Mouse (Mus musculus) embryo, embryonic 10.5 days (tissue): Measurements from ENCODE around the gene N4bp2l1.
A peak's percentile ranks its signal among the peaks of the same experiment; 100 is the strongest.
"Not testable (repeated sequence)": the region's sequence is repeated elsewhere in the genome, so short reads cannot be mapped to it uniquely, and the experiment has no call there.

Source experiments
- DNase-seq: peaks from one replicate; pipeline ENCODE4 v3.0.0-alpha.2; 2015; ENCODE audit warnings: low spot score

Gene N4bp2l1

DNA sequence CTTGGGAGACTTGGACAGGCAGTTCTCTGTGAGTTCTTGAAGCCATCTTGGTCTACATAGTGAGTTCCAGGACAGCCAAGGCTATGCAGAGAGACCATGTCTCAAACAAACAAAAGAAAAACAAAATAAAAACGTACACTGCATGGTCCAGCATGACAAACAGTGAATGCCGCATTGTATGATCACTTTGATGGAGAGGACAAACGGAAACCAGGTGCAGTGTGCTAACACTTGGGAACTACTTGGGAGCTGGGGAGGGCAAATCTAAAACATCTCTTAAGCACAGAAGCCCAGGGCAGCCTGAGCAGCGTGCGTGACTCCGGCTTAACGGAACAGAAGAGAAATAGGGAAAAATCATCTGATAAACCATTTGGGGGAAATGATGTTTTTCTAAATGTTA, at the start of gene N4bp2l1:
Gene N4bp2l1 (minus strand): TSS at position 101 of the 400 bp plus-strand sequence.
- DNase-seq, result no peak

DNA sequence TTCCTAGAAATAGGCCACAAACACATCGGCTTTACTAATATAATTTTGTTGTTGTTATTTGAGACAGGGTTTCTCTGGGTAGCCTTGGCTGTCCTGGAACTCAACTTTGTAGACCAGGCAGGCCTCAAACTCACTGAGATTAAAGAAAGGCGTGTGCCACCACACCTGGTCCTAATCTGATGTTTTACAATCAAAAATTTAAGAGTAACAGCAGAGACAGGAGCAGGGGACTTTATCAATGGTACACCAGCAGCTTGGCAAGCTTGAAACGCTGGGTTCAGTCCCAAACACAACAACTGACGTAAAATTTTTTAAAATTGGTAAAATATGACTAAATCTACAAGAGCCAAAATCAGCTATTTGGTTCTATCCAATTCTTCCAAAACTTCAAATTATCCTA, 47.9 kb upstream of the N4bp2l1 start:
- DNase-seq, result no peak

DNA sequence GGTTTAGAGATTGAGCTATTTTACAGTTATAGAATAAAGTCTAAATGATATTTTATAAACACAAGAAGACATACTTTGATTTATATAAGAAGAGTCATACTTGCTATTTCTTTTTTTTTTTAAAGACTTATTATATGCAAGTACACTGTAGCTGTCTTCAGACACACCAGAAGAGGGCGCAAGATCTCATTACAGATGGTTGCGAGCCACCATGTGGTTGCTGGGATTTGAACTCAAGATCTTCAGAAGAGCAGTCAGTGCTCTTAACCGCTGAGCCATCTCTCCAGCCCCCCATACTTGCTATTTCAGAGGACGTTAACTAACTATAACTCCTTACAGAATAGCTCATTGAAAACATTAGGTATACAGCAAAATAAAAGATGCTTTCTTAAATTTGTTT, 46.4 kb upstream of the N4bp2l1 start:
- not testable (repeated sequence) for DNase-seq

DNA sequence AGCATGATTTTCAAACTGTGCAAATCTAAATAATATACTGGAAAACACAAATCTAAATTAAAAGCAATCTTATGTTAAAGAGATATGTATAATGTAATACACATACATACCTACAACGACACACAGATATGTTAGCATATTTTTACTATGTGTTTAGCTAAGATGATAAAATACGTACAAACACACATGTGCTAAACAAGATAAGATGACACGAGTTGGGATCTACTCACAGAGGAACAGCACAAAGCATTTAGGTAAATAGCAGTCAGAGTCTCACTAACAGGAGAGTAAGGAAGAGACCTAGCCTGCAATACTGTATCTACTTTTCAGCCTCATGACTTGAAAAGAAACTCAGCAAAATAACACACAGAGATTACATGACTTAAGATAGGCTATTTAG, 44.5 kb upstream of the N4bp2l1 start:
- no peak for DNase-seq

DNA sequence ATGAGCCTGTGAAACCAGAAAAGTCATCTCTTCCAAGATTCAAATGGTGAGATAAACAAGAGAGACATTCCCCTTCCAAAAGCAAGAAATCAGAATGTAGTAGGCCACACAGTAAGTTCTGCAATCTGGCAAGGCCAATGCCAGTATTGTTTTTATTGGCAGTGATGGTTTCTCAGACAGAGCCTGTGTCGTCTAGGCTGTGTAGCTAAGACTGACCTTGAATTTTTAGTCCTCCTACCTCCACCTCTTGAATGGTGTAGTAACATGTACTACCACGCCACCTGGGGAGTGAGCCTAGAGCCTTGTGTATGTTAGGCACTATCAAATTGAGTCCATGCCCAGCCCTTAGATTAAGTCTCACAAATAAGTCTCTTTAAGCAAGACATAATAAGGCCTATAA, 32.7 kb upstream of the N4bp2l1 start:
- no peak for DNase-seq

DNA sequence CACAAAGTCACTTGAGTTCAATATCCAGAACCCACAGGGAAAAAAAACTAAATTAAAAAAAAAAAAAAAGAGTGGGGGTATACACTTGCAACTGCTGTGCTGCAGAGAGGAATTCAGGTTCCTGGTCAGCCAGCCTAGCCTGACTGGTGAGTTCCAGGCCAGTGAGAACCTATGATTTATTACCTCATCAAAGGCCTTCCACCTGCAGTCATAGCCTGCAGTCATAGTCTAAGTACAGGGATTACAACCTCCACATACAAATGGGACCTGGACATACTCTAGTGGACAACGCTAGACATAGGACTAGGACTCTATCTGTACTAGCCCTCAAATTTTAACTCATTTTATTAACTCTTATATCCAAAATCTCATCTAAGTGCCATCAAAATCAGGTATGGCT, 32.3 kb upstream of the N4bp2l1 start:
- no peak for DNase-seq

DNA sequence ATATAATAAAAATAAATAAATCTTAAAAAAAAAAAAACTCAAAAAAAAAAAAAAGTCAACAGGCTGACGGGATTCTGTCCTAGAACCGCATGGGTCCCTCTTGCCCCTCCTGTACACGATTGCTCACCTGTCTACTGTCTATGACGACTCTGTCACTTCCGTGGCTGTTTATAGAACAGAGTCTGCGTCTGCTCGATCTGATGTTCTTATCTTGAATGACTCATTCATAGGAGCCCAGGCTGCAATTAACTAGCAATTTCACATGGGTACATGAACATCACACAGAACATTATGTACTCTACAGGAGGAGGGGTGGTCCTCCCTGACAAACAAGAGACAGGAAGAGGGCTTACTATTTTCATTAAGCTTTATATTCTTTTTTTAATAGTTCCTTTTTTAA, 28.5 kb upstream of the N4bp2l1 start:
- no peak for DNase-seq

DNA sequence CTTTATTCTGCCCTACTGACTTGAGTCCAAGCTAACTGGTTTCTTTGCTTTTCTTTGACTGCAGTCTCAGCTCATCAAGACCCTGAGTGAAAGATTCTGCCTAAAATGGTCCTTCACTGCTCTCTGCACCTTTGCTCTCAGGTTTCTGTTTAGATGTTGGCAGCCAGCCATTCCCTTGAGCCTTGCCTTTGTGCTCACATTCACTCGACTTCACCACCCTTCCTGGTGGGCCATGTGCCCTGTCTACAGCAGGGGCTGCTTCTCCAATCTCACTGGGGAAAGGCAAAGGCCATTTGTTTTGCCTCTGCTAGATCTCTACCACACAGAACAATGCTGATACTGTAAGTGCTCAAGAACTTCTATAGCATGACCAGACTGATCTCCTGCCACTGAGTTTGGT, 25.8 kb upstream of the N4bp2l1 start:
- no peak for DNase-seq

DNA sequence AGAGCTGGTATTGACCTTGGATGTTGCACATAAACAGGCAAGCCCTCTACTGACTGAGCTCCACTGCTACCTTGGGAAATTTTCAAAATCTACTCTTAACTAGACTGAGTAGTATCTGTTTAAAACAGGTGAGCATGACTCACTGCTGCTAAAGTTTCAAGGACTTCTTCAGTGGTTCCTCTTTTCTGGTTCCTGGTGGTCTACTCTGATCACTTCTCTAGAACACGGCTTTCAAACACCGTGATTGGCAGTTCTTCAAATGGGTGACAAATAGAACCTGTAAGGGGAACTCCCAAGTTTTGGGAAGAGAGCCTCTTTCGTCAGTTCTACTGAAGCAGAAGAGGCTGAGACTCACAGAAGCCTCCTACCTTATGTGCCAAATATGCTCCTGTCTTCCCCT, 24.6 kb upstream of the N4bp2l1 start:
- no peak for DNase-seq

DNA sequence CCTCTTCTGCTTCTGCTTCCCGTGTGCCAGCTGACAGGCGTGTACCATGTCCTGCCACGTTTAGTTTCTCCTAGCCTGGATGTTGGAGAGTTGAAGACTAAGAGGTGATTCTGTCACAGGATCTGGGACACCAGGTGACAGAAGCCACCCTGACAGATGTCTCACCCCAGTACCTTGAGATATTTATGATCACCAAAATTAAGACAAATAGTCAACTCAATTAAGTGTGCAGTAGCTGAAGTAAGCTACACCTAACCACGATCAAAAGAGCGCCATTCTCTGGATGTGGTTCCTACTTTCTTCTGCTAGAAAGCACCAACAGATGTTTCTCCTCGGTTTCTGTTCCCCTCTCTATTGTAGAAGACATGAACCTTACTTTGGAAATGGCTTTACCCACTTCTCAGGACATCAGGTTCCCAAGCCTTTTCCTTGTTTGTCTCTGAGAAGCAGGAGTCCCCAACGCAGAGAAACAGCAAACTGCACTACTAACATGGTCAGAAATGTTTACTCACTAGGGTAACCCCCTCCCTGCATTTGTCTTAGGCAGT, 23.7 kb upstream of the N4bp2l1 start:
- DNase-seq, result no peak

DNA sequence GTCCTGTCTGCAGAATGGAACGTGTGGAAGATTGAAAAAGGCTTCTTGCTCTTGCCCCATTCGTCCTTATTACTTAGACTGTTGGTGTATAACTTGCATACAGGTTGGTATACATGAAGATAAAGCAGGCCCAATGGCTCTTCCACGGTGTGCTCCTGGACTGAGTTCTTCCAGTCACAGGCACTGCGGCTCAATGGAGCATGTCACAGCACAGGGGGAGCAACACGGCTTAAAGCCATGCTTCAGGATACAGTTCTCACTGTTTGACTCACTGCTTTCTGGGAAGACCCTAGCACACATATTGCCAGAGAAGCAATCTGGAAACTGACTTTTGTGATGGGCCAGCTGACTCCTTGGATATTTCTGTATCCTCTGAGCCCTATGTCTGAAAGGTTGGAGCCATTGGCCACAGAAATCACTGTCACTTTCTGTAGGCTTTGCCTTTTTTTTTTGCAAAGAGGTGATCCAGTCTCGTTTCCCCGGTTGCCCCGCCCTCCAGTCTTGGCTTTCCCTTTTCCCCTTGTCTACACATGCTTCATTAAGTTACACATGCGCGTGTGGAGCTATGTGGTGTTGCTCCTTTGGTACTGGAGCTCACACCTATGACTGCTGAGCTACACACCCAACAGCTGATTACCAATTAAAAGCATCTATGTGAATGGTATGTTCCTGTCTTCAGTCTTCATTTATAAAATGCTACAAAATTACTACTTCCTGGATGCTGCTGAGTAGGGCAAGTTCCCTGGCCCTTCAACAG, 21.8 kb upstream of the N4bp2l1 start:
- DNase-seq, result no peak

DNA sequence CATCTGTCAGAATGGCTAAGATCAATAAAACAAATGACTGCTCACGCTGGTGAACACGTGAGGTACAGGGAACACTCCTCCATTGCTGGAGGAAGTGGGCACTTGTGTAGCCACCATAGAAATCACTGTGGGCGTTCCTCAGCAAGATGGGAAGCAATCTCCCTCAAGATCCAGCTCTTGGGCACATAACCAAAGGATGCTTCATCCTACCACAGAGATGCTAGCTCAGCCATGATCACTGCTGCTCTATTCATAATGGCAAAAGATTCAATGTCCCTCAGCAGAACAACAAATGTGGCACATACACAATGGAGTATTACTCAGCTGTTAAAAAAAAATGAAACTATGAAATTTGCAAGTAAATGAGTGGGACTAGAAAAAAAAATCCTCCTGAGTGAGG, 19.7 kb upstream of the N4bp2l1 start:
- no peak for DNase-seq

DNA sequence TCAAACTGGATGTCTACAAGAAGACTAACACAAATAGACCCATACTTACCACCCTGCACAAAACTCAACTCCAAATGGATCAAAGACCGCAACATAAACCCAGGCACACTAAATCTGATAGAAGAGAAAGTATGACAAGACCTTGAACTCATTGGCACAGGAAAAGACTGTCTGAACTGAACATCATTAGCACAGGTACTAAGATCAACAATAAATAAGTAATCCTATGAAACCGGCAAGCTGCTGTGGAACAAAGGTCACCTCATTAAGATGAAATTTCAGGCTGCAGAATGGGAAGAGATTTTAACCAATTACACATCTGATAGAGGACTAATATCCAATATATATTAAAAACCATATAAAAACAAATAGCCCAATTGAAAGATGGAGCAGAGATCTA, 19.2 kb upstream of the N4bp2l1 start:
- no peak for DNase-seq

DNA sequence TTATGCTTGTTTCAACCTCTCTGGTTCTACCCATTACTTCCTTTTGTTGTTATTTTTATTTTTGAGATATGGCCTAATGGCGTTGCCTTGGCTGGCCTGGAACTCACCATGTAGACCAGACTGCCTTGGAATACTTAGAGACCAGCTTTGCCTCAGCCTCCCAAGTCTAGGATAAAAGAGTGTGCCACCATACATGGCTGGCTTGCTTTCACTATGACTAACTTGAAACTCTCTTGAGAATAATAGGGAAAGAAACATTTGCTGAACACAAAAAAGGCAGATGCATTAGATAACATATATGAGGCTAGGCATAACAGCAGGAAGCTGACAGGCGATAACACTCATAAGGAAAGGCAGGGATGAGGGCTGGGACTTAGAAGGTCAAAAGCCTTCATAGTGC, 17.1 kb upstream of the N4bp2l1 start:
- no peak for DNase-seq

DNA sequence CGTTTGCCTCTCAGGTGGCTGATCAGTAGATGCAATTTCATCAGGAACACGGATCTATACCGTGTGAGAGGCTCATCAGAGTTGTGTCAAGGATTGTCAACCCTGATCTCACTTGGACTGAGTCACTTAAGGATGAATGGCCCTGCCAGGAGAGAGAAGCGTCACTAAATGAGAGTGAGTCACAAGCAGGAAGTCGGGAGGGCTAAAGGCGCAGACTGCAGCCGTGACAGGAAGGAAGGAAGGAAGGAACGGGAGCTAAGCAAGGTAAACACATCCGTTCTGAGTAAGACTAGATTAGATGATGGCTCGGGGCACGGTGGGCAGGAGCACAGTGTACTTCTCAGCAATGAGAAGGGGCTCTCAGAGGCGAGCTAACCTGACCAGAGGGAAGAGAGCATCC, 14.7 kb upstream of the N4bp2l1 start:
- DNase-seq, result no peak

DNA sequence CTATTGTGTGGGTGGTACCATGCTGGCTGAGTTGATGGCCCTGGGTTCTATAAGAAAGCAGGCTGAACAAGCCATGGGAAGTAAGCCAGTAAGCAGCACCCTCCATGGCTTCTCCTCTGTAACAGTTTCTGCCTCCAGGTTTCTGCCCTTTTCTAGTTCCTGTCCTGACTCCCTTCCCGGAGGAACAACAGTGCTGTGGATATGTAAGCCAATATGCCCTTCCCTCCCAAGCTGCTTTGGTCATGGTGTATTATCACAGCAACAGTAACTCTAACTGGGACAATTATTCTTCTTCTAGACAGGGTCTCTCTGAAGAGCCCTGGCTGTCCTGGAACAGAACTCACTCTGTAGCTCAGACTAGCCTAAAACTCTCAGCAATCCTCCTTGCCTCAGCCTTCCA, 14.1 kb upstream of the N4bp2l1 start:
- no peak for DNase-seq

DNA sequence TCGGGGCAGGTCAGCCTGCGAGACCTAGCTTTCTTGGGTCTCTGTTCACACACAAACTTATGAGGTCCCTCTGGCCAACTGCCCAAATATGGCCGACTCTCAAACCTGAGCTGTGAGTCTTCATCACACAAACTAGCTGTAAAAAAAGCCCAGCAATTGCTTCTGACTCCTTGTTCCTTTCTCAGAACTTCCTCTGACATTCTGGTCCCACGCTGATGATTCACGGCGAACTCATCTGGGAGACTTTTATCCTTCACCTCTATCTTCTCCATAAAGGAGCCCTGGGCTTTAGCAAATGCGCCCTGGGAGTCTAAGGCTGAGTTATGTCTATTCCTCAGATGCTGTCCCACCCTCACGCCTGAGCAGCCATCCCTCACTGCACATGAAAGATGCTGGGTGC, 10.6 kb upstream of the N4bp2l1 start:
- DNase-seq, result no peak

DNA sequence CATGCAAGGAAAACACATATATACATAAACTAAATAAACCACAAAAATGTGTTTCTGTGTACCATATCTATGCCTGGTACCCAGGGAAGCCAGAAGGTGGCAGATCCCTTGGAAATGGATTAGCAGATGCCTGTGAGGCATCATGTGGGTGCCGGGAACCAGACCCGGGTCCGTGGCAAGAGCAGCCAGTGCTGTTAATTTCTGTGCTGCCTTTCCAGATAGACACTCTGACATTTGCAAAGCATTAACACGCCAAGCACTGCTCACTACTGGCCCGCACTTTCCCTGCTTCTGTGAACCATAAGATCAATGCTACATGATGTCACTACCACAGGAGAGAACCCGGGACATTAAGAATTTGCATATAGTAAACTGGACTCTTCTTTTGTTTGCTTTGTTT, 9.1 kb upstream of the N4bp2l1 start:
- no peak for DNase-seq

DNA sequence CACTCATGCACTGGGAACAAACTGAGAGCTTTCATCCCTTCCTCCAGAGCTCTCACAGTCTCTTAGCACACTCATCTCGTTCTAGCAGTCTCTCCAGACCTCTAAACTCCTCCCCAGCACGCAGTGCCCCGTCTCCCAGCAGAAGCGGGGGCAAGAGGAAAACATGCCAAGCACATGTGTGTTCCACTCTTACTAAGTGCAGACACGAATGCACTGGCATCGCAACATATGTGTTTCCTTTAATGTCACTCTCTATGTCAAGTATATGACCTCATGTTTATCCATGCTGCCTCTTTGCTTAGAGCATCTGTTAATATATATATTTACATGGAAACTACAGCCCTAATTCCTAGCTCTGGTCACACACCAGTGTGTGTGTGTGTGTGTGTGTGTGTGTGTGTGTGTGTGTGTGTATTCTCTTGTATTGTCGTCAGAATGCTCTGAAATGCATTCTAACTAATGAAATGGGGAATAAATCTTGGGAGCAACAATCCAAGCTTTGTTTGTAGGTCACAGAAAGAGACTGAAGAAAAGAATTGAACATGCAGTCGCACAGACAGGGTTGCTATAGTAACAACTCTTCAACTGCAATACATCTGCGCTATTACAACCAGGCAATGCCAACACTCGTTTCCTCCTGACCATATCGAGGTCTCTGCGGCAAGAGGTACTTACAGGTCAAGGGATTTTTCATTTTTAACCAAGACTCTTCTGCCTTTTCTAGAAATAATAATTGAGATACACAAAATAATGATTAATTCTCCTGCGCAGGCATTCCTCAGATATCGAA, 4.6 kb upstream of the N4bp2l1 start:
- peak; percentile 34 for DNase-seq

DNA sequence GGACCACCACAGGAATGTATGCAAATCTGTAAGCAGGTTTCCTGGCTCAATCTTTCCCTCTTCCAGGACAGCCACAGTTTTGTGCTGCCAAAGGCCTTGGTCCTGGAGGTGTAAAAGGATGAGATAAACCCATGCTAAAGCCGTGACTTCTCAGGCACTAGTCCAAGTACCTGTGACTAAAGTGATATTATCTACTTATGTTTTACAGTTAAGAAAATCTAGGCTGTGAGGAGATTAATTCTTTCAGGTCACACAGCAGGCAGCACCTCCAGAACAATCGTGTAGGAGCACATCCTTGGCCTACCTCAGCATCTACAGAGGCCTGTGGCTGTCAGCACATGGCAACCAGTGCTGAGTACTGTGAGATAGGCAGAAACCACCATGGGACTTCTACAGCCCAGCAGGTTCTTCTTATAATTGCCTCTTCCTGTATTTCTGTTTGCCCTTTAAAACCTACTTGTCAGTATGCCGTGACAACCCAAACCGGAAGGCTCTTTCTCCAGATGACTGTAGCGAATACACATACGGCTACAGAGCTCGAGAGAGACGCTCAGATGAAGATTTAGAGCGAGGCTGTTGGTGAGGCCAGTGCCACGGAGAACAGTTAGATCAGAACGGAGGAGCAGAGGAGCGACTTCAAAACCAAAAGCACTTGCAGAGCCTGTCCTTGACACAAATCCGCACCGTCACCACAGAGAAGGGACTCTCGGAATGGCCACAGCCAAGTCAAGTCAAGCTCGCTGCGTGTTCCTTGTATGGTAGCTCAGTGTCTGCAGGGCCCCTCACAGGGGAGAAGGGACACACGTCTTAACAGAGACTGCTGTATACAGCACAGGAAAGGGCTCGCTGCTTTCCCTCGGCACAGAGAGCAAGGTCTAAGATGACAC, 3.8 kb upstream of the N4bp2l1 start:
- no peak for DNase-seq

DNA sequence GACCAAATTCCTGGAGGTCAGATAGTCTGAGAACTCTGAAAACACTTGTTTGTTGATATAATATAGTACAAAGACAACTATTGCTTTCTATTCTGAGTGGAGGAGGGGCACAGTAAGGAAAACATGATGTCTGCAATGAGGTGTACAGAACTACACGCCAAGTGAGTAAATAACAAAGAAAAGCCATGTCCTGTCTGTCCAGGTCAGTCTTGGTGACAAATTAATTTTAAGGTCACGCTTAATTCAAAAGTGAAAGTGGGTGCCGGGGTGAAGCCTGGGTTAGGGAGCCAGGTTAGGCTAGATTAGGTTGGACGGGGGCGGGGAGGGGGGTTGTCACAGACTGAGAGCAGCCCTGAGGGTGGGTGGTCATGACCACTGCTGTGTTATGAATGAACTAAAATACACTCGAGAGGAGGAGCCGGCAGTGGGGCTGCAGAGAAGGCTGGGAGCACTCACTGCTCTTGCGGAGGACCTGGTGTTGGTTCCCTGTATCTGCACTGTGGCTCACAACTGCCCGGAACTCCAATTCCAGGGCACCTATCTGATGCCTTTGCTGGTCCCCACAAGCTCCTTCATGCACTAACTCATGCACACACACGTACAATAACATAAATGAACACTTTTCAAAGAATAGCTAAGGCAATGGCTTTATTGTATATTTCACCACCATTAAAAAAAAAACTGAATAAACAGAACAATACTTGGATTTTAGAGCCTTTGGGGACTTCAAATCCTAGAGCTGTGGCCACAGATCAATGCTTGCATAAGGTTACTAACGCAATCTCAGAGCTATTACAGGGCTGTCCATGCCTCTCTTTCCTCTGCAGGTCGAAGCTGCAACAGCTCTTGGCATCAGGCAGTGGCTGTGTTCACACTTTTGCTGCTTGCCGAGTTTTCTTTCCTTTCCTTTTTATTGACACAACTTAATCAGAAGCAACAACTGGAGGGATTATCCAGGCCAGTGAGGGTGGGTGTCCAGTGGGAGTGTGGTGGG, 2.6 kb upstream of the N4bp2l1 start:
- DNase-seq, result no peak
